Mouse (Mus musculus) forebrain, embryonic 13.5 days (tissue): Measurements from ENCODE around the gene Tnnc1. TPM values are rescaled to one million over a fixed set of nuclear protein-coding genes. Genes with fewer than 3 reads are reported as not detected.

Source experiments
- ATAC-seq: fragments of 200-750 bp; cut with Nextera tagmentation; 2 replicates; pipeline ENCODE4 v1.8.0; 2017
- H3K27ac ChIP-seq: fragments of 300-500 bp; sonication (generic); 2 replicates; pipeline ENCODE4 v1.5.1; 2015; ENCODE audit warnings: inconsistent platforms, mild to moderate bottlenecking, moderate library complexity
- H3K27me3 ChIP-seq: fragments of 300-500 bp; sonication (generic); 2 replicates; pipeline ENCODE4 v1.6.1; 2015; ENCODE audit warnings: mild to moderate bottlenecking, inconsistent platforms
- H3K36me3 ChIP-seq: fragments of 300-500 bp; sonication (generic); 2 replicates; pipeline ENCODE4 v1.6.1; 2015; ENCODE audit warnings: mild to moderate bottlenecking, inconsistent platforms; ENCODE audit not compliant: poor library complexity, severe bottlenecking
- H3K4me1 ChIP-seq: fragments of 300-500 bp; sonication (generic); 2 replicates; pipeline ENCODE4 v1.6.1; 2015; ENCODE audit warnings: inconsistent platforms
- H3K4me2 ChIP-seq: fragments of 300-500 bp; sonication (generic); 2 replicates; pipeline ENCODE4 v1.6.1; 2015; ENCODE audit warnings: inconsistent platforms, mild to moderate bottlenecking, moderate library complexity
- H3K4me3 ChIP-seq: fragments of 300-500 bp; sonication (generic); 2 replicates; pipeline ENCODE4 v1.5.1; 2015; ENCODE audit warnings: mild to moderate bottlenecking, inconsistent platforms
- H3K9ac ChIP-seq: fragments of 300-500 bp; sonication (generic); 2 replicates; pipeline ENCODE4 v1.6.1; 2015; ENCODE audit warnings: mild to moderate bottlenecking, inconsistent platforms
- H3K9me3 ChIP-seq: fragments of 300-500 bp; sonication (generic); replicated peaks from 2 replicates; pipeline ENCODE4 v1.6.1; 2016; ENCODE audit warnings: inconsistent platforms
- WGBS: fragments of 180-500 bp; shearing (Covaris S2); methylation state at CpG from one replicate; pipeline ENCODE4 v1.1.7; 2015; 5-methylcytosine and 5-hydroxymethylcytosine counted together
- polyA plus RNA-seq: library from polyadenylated mRNA; unstranded; fragments of >200 nt; fragmentation: Nextera tagmentation; extraction: Ambion mirVana; gene quantifications from 2 replicates; pipeline ENCODE4 v1.2.1, GENCODE M21; 2015

Tnnc1 gene
- polyA plus RNA-seq, 1 experiment from 2014 or later, result 0.84 TPM

GRCm38 (mm10) chr14:31170963-31171362, 37.1 kb upstream of the Tnnc1 start:
- no peak for ATAC-seq
- H3K27ac ChIP-seq, result 0 out of 2 replicates have a peak overlapping the region, but pooled peaks have one; percentile 45
- H3K9me3 ChIP-seq, result no peaks in the 10 kb centered on the region
- H3K4me1 ChIP-seq, result peaks cover 3% of the 10 kb centered on the region; the same call in 1 of the 2 replicates
- H3K9ac ChIP-seq, result no peak overlapping the region
- peaks cover 64% of the 10 kb centered on the region for H3K36me3 ChIP-seq
- 90% methylated on average over 13 of the region's 13 CpGs for WGBS
- no peak overlapping the region for H3K4me2 ChIP-seq
- H3K4me3 ChIP-seq, result no peak overlapping the region
- no peaks in the 10 kb centered on the region for H3K27me3 ChIP-seq

- Histone ChIP-seq H3K27me3 (no peaks in the 10 kb centered on the region), H3K9me3 (no peaks in the 10 kb centered on the region), H3K4me2 (no peak overlapping the region), H3K36me3 (peaks cover 68% of the 10 kb centered on the region), H3K9ac (no peak overlapping the region), H3K27ac (no peak overlapping the region), H3K4me1 (peaks cover 3% of the 10 kb centered on the region; the same call in 1 of the 2 replicates), H3K4me3 (no peak overlapping the region)
- ATAC-seq, result no peak
- 78% methylated on average over 11 of the region's 11 CpGs for WGBS
Observed at GRCm38 (mm10) chr14:31171386-31171785, 36.7 kb upstream of the Tnnc1 start.

GRCm38 (mm10) chr14:31171821-31172220, 36.3 kb upstream of the Tnnc1 start:
- no peak for ATAC-seq
- H3K4me1 ChIP-seq, result peaks cover 3% of the 10 kb centered on the region; the same call in 1 of the 2 replicates
- no peak overlapping the region for H3K27ac ChIP-seq
- H3K36me3 ChIP-seq, result peaks cover 73% of the 10 kb centered on the region
- no peak overlapping the region for H3K4me2 ChIP-seq
- no peaks in the 10 kb centered on the region for H3K9me3 ChIP-seq
- H3K27me3 ChIP-seq, result no peaks in the 10 kb centered on the region
- WGBS, result 96% methylated on average over 15 of the region's 15 CpGs
- H3K4me3 ChIP-seq, result no peak overlapping the region
- no peak overlapping the region for H3K9ac ChIP-seq

GRCm38 (mm10) chr14:31172781-31173455, 35.2 kb upstream of the Tnnc1 start:
- Histone ChIP-seq H3K36me3 (peaks cover 84% of the 10 kb centered on the region), H3K27ac (no peak overlapping the region), H3K9me3 (no peaks in the 10 kb centered on the region), H3K27me3 (no peaks in the 10 kb centered on the region), H3K4me1 (peaks cover 3% of the 10 kb centered on the region; the same call in 1 of the 2 replicates), H3K4me2 (no peak overlapping the region), H3K9ac (no peak overlapping the region), H3K4me3 (no peak overlapping the region)
- WGBS, result 90% methylated on average over 18 of the region's 18 CpGs
- ATAC-seq, result no peak

GRCm38 (mm10) chr14:31173537-31173936, 34.6 kb upstream of the Tnnc1 start:
- no peaks in the 10 kb centered on the region for H3K9me3 ChIP-seq
- H3K4me1 ChIP-seq, result peaks cover 3% of the 10 kb centered on the region; the same call in 1 of the 2 replicates
- ATAC-seq, result no peak
- H3K27me3 ChIP-seq, result no peaks in the 10 kb centered on the region
- no peak overlapping the region for H3K9ac ChIP-seq
- no peak overlapping the region for H3K4me2 ChIP-seq
- no peak overlapping the region for H3K4me3 ChIP-seq
- peaks cover 88% of the 10 kb centered on the region for H3K36me3 ChIP-seq
- H3K27ac ChIP-seq, result no peak overlapping the region
- 97% methylated on average over 7 of the region's 7 CpGs for WGBS

GRCm38 (mm10) chr14:31177287-31177686, 30.8 kb upstream of the Tnnc1 start:
- H3K4me2 ChIP-seq, result no peak overlapping the region
- WGBS, result 91% methylated on average over 16 of the region's 16 CpGs
- H3K9ac ChIP-seq, result no peak overlapping the region
- H3K4me1 ChIP-seq, result no peaks in the 10 kb centered on the region
- H3K4me3 ChIP-seq, result no peak overlapping the region
- no peaks in the 10 kb centered on the region for H3K27me3 ChIP-seq
- H3K9me3 ChIP-seq, result no peaks in the 10 kb centered on the region
- no peak for ATAC-seq
- no peak overlapping the region for H3K27ac ChIP-seq
- peaks cover 98% of the 10 kb centered on the region for H3K36me3 ChIP-seq

- H3K27ac ChIP-seq, result no peak overlapping the region
- H3K9me3 ChIP-seq, result no peaks in the 10 kb centered on the region
- no peak overlapping the region for H3K4me2 ChIP-seq
- no peaks in the 10 kb centered on the region for H3K27me3 ChIP-seq
- ATAC-seq, result no peak
- 95% methylated on average over 5 of the region's 5 CpGs for WGBS
- H3K4me1 ChIP-seq, result no peaks in the 10 kb centered on the region
- H3K4me3 ChIP-seq, result no peak overlapping the region
- H3K36me3 ChIP-seq, result peaks cover 98% of the 10 kb centered on the region
- H3K9ac ChIP-seq, result no peak overlapping the region
Observed at GRCm38 (mm10) chr14:31177715-31178114, 30.4 kb upstream of the Tnnc1 start.

GRCm38 (mm10) chr14:31179677-31180365, 28.3 kb upstream of the Tnnc1 start:
- WGBS, result 87% methylated on average over 12 of the region's 12 CpGs
- ATAC-seq, result no peak

GRCm38 (mm10) chr14:31181512-31181911, 26.6 kb upstream of the Tnnc1 start:
- no peaks in the 10 kb centered on the region for H3K4me1 ChIP-seq
- 90% methylated on average over 4 of the region's 4 CpGs for WGBS
- peaks cover 98% of the 10 kb centered on the region for H3K36me3 ChIP-seq
- no peaks in the 10 kb centered on the region for H3K27me3 ChIP-seq
- no peak for ATAC-seq
- no peak overlapping the region for H3K9ac ChIP-seq
- H3K9me3 ChIP-seq, result no peaks in the 10 kb centered on the region
- H3K4me2 ChIP-seq, result no peak overlapping the region
- no peak overlapping the region for H3K4me3 ChIP-seq
- H3K27ac ChIP-seq, result no peak overlapping the region

More at GRCm38 (mm10) chr14:31179677-31180365, 28.3 kb upstream of the Tnnc1 start:
- Histone ChIP-seq H3K27me3 (no peaks in the 10 kb centered on the region), H3K9ac (no peak overlapping the region), H3K9me3 (no peaks in the 10 kb centered on the region), H3K4me2 (no peak overlapping the region), H3K4me1 (no peaks in the 10 kb centered on the region), H3K27ac (no peak overlapping the region), H3K4me3 (no peak overlapping the region), H3K36me3 (peaks cover 98% of the 10 kb centered on the region)

GRCm38 (mm10) chr14:31182786-31183290, 25.3 kb upstream of the Tnnc1 start:
- Histone ChIP-seq H3K4me1 (no peaks in the 10 kb centered on the region), H3K9me3 (no peaks in the 10 kb centered on the region), H3K4me3 (no peak overlapping the region), H3K36me3 (peaks cover 98% of the 10 kb centered on the region), H3K9ac (no peak overlapping the region), H3K27ac (no peak overlapping the region), H3K4me2 (no peak overlapping the region), H3K27me3 (no peaks in the 10 kb centered on the region)
- ATAC-seq, result no peak
- WGBS, result 78% methylated on average over 2 of the region's 2 CpGs

- Histone ChIP-seq H3K4me3 (no peak overlapping the region), H3K27ac (no peak overlapping the region), H3K27me3 (no peaks in the 10 kb centered on the region), H3K9ac (no peak overlapping the region), H3K9me3 (no peaks in the 10 kb centered on the region), H3K36me3 (peaks cover 100% of the 10 kb centered on the region), H3K4me1 (no peaks in the 10 kb centered on the region), H3K4me2 (no peak overlapping the region)
- no peak for ATAC-seq
- 89% methylated on average over 5 of the region's 5 CpGs for WGBS
Observed at GRCm38 (mm10) chr14:31183541-31183940, 24.6 kb upstream of the Tnnc1 start.

- H3K36me3 ChIP-seq, result peaks cover 100% of the 10 kb centered on the region
- H3K27me3 ChIP-seq, result no peaks in the 10 kb centered on the region
- no peak overlapping the region for H3K9ac ChIP-seq
- WGBS, result 93% methylated on average over 12 of the region's 12 CpGs
- ATAC-seq, result no peak
- H3K27ac ChIP-seq, result no peak overlapping the region
- H3K4me1 ChIP-seq, result no peaks in the 10 kb centered on the region
- H3K9me3 ChIP-seq, result no peaks in the 10 kb centered on the region
- no peak overlapping the region for H3K4me2 ChIP-seq
- no peak overlapping the region for H3K4me3 ChIP-seq
Observed at GRCm38 (mm10) chr14:31184195-31184594, 23.9 kb upstream of the Tnnc1 start.
